Mouse (Mus musculus): ENCODE measurements around the gene Ube2m.
A peak's percentile ranks its signal among the peaks of the same experiment; 100 is the strongest.

Ube2m gene

DNA sequence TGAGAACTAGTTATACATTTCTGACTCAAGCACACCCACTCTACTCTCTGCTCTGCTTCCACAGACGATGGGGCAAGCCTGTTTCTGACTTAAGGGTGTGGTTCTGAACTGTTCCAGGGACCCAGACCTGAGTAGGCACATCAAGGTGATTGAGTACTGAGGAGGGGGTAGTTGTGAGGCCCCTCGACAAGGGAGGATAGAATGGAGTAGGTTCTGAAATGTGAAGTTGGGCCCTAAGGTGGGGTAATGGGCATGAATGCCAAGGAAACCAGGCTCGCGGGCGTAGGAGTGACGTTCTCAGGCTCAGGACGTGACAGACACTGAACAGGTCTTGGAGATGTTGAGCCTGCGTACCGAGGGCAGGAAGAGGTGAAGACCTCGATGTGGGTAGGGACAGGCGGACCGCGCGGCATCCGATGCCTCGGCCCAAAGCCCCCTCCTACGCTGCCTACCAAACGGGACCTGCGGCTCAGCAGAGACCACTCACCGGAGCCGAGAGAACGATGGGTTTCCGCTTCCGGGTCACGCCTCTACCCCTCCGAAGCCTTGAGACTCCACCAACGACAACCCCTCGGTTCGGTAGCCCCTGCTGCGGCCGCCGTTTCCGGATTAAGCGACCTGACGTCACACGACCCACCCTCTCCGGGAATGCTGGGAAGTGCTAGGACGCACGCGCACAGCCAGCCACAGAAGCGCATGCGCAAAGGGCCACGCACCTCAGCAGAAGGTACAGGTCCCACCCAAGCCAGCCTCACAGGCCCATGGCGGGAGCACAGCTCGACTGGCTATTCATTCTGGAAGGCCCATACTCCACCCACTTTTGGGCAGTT, 3.7 kb downstream of the Ube2m start, which contains the start of gene Chmp2a:
Gene Chmp2a, minus strand, starts transcription at position 660 of the 830 bp plus-strand sequence.
- DNase-seq (ENCODE audit: low read depth, low spot score) = peak; percentile 95

DNA sequence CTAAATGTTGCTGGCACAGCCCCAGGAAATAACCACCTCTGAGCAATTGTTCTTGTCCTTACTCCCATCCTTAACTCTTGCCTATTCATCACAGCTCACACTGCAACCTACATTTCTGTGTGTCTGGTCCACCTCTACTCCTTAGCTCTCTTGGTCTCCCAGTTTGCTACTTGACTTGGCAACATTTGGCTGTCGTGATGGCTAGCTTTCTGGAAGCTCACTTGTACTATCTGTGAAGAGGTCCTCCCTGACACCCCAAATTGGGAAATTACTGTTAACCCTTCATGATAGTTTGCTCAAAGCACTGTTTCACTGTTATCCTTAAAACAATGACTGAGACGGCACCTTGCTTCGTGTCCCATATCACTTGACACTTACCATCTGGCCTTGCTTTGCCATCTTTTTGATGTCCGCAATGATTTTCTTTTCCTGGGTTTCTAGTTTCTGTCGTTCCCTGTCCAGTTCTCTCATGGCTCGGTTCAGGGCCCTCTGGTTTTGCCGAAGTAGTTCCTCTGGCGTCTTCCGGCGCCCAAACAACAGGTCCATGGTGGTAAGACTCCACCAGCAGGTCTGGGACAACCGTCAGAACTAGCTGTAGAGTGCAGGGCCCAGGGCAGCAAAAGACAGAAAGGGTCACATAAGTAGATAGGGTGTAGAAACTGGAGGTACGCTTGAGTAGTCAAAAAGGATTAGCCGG, 4.5 kb downstream of the Ube2m start:
- no peak for DNase-seq (ENCODE audit: low read depth, low spot score)

DNA sequence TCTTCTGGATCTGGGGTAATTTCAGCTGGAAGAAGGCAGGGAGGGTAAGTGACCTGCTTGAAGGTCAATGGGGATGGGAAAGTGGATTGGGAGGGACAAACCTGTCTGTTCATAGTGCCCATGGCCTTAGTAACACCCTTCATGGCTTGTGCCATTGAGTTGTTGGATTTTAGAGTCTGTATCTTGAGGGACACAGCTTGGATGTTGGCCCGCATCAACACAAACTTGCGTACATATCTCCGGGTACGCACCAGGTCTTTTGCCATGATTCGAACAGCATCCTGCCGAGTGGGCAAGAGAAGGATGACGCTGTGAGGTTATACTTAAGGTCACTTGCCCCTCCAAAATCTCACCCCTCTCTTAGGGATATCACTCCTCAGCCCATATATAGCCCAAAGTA, 5.5 kb downstream of the Ube2m start:
- DNase-seq (ENCODE audit: low read depth, low spot score) = no peak

DNA sequence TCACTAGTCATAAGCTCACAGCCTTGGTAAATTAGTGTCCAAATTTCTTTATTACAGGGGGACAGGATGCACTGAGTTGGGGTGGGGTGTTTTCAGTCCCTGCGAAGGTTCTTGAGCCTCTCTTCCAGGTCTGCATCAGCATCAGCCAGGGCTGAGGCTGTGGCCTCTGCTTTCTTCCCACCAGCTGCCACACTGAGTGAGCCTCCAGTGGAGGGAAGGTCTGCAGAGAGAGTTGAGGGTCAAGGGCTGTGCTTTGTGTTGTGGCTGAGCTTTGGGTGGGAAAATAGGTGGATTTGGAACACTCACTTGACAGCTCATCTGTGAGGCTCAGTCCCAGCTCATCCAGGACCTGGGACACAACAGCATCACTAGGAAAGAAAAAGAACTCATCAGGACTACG, 6.1 kb downstream of the Ube2m start:
- DNase-seq (ENCODE audit: low read depth, low spot score) = no peak

DNA sequence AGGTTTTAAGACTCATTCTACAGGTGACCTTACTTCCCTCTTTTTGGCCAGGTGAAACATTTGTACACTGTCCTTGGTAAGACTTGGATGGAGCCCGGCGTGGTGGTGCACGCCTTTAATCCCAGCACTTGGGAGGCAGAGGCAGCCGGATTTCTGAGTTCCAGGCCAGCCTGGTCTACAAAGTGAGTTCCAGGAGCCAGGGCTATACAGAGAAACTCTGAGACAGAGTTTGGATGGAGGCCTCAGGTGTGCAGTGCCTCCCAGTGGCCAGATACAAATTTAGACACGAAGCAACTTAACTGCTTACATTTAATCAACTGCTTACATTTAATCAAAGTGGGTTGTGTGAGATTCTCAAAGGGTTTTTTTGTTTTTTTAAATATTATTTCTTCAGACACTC, 7.0 kb downstream of the Ube2m start:
- DNase-seq (ENCODE audit: low read depth, low spot score) = peak; percentile 45

DNA sequence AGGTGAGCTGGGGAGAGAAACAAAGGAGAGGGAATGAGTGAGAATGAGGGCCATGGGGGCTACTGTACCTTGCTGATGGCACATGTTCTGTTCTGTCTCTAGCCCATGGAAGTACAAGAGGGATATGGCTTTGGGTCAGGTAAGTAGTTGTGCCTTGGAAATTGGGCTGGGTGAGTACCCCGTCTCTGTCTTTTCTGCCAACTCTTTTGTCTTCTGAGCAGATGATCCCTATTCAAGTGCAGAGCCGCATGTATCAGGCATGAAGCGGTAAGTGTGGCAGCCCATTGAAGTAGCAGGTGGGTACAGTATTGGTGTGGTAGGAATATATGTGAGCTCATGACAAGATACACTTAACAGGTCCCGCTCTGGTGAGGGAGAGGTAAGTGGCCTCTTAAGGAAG, 9.1 kb downstream of the Ube2m start:
- DNase-seq (ENCODE audit: low read depth, low spot score) = no peak

DNA sequence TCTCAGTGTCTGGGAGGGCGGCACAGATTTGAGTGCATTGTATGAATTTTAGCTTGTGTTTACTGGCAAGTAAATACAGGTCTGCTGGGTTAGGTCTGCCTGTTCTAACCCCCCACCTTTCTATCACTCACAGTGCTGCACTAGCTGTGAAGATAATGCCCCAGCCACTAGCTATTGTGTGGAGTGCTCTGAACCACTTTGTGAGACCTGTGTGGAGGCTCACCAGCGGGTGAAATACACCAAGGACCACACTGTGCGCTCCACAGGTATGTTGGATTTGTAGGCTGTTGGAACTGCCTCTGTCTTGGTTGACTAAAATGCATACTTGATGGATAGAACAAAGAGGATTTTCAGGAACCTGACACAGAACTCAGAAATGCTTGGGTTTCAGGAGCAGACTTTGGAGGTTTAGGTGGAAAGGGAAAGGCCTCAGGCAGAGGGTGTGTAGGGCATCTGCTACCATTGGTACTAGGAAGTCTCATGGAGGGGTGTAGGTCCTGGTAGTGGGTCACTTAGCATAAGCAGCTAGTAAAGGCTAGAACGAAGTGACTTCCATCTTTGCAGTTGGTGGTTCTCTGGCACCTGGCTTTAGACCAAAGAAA, 12.5 kb downstream of the Ube2m start:
- no peak for DNase-seq (ENCODE audit: low read depth, low spot score)

DNA sequence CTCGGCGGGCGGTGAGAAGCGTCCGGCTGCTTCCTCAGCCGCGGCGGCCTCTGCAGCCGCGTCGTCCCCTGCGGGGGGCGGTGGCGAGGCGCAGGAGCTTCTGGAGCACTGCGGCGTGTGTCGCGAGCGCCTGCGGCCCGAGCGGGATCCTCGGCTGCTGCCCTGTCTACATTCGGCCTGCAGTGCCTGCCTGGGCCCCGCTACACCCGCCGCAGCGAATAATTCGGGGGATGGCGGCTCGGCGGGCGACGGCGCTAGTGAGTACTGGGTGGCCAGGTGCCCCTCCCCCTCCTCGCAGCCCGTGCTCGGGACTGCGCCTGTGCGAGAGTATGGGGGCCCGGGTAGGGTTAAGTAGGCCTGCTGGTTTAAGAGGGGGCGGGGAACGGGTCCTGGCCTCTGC, 13.3 kb downstream of the Ube2m start:
- DNase-seq (ENCODE audit: low read depth, low spot score) = peak; percentile 77

DNA sequence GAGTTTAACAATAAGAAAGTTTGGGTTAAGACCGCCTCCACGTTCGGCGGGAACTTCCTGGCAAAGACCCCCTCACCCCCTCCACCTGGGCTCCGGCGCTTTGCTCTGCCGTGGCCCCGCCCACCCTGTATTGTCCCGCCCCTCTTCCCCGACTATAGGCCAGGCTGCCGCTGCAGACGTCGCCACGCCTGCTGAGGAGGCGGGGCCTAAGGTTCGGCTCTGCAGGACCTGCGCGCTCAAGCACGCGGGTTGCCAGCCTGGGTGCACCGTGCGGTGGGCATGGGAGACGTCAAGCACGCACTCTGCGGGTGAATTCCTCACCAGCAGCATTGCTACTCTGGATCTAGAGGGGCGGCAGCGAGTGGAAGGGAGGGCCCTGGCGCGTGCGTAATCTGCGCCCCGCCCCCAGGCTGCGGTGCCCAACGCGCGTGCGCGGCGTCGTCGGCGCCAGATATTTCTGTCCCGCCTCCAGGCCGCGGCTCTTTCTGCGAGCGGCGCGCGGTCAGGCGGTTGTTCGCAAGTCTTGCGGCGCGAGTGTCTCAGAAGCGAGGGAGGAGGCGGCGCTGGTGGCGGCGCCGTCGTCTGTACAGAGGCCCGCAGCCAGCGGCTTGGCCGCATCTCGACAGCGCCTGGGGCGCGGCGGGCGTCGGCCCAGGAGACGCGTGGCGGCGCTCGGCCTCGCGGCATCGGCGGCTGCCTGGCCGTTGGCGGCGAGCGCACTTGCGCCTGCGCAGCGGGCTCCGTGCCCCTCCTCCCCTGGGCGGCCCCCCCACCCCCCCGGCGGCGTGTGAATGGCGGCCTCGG, 13.9 kb downstream of the Ube2m start:
- DNase-seq (ENCODE audit: low read depth, low spot score) = peak; percentile 96

DNA sequence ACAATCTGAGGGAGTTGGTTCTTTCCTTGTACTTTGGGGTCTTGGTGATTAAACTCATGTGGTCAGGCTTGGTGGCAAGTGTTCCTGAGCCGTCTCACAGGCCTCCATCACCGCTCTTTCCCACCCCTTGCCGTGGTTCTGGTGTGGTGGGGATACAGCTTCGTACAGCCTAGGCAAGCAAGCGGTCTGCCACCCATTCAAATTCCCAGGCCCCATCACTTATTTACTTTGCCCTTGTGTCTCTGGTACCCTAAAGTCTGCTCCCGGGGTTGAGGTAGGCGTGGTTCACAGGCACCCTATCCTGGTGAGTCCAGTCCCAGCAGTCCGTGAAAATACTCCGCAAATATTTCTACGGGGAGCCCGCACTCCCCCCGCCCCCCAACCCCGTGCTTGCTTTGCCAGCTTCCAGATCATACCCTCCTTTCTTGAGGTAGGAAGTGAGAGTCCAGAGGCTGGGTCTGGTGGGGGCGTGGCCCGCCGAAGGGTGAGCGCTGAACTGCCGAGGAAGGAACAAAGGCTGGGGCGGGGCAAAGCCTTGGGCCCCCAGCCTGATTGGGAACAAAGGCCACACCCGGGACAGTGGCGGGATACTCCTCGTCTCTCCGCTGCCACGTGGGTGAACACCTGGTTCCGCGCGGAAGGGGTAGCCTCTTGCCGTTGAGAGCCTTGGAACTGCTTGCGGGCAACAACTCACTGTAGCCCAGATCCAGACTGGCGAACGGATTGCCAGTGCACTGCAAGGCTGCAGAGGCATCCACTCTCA, 15.1 kb downstream of the Ube2m start:
- DNase-seq (ENCODE audit: low read depth, low spot score) = peak; percentile 81

DNA sequence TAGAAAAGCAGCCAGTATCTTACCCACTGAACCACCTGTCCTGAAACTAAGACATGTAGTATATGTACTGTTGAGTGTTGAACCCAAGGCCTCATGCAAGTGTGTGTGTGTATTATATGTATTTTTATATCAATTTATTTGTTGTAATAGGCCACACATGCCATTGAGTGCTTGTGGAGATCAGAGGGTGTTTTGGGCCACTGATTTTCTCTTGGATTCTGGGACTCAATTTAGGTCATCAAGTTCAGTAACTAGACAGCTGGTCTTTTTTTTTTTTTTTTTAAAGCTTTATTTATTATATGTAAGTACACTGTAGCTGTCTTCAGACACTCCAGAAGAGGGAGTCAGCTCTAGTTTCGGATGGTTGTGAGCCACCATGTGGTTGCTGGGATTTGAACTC, 22.9 kb downstream of the Ube2m start:
- no peak for DNase-seq (ENCODE audit: low read depth, low spot score)

DNA sequence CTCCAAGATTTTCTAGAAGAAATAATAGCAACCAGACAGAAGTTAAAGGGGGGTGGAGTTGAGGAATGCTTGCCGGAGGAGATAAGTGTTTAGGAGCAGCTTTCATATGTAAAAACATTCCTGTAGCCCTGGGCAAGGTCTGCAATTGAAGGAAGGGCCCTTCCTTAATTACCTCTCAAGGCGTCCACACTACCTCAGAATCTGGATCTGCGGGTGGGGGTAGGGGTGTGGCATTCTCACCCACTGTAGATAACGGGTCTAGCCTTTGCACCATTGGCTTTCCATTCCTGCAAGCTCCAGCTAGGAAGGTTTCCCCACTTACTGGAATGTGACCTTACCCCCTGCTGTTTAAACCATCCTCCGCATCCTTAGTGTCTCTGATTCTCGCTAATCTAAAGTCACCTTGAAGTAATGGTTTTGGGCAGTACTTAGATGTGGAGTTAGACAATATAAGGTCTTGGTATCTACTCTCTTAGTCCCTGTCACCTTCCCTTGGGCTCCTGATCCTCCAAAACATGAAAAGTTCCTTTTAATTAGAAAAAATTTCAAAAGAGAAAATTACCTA, 23.7 kb downstream of the Ube2m start:
- DNase-seq (ENCODE audit: low read depth, low spot score) = no peak

DNA sequence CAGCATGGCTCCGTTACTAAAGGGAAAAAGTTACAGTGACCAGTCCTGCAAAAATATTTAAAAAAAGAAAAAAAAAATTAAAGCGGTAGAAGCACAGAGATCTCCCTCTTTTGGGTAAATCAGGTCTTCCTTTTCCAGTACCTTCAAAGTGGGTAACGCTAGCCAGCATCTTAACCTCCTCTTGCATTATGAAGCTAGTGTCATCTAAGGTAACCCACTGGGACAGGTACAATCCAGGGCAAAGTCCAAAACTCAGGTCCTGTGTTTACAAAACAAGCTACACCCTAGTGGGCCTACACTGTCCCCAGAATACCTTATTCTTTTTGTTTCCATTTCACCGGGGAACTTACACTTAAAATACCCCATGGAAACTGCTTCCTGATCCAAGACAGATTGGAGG, 24.4 kb downstream of the Ube2m start:
- DNase-seq (ENCODE audit: low read depth, low spot score) = no peak

DNA sequence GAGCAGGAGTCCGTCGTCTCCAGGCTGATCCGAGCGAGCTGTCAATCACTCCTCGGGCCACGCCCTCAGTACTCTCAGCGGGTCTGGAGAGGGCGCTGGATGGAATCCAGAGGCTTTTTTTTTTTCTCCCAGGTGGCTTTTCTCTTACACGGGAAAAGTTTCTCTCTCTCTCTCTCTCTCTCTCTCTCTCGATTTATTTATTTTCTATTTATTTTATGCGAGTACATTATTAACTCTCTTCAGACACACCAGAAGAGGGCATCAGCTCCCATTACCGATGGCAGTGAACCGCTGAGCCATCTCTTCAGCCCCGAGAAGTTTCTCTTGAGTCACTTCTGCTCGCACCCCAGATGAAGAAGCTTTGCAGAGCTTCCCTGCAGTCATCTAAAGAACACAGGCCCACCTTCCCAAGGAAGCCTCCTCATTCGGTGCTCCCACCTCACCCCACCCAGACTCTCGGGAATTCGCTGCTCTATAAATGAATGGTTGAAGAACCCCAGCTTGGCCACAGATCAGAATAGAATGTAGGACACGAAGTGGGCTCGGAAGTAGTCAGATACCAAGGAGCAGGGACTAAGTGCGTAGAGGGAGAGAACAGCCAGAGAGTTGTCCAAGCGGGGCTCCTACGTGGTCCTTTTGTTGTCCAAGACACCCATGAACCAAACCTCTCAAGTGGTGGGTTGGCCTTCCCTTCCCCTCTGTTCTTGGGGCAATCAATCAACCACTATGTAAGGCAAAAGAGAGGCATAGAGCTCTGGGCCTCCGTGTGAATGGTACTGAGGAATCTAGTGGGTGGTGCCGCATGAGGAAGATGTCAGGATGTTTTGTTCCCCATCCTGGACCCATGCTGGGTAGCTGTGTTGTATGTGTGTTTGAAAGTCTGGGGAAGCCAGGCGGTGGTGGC, 27.8 kb downstream of the Ube2m start, which contains the start of gene Zbtb45:
Gene Zbtb45, minus strand, starts transcription at position 30 of the 904 bp plus-strand sequence.
- no peak for DNase-seq (ENCODE audit: low read depth, low spot score)

DNA sequence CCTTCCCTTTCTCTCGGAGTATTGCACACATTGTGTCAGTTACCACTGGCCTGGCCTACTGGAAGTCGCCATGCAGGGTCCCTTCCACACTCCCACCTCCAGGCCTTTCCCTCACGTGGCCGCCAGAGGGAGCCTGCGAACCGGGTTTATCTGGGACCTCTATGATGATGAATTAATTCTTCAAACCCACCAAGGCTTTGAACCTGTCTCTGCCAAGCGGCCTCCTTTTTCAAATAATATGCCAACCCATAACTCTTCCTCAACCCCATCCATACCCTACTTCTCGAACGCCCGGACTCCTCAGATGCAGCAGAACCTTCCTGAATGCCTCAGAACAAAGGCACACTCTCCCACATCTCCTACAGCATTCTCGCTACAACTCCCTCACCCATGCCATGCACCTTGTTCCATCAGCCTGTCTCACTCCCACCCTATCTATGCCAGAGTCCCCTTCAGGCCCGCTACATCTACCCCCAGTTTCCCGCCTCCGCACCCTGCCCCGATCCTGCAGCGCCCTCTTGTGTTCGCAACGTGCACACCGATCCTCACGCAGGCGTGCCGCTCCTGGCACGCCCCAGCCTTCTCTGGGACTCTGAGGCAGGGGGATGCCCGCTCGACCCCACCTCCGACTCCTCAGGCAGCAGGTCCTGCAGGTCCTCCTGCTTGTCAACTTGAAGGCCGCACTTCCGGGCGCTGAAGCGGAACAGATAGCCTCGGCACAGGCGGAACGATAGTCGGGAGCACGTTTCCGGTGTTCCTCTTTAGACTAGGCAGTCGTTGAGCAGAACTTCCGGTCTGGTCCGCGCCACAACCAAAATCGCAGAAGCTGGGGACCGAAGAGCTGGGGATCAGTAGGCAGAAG, 28.7 kb downstream of the Ube2m start:
- peak; percentile 93 for DNase-seq (ENCODE audit: low read depth, low spot score)

DNA sequence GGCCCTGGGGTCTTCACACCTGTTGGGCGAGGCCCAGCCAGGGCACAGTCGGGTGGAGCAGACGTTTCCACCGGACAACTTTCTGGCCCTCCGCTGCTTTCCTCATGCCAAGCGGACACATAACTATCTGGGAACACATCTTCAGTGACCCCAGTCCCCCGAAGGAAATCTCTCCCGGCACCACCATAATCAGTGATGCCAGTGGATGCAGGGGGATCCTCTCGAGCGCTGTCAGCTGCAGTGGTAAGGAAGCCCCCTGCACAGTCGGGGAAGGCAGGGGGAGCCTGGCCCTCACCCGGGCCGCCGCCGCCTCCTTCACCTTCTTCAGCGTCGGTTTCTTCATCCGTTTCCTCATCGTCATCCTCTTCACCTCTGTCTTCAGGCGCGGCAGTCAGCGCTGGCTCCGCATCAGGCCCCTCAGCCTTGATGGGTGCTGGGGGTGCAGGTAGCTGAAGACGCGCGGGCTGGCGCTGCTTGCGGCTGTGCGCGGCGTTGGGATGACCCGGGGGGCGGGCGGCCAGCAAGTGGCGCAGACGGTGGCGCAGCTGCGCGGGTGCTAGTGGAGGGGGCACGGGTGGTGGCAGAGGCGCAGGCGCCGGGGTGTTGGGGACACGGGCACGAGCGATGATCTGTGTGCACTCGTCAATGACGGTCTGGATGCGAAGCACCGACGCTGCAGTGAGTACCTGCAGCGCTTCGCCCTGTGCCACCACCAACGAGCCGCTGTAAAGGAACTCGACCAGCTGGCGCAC, 30.6 kb downstream of the Ube2m start:
- no peak for DNase-seq (ENCODE audit: low read depth, low spot score)

DNA sequence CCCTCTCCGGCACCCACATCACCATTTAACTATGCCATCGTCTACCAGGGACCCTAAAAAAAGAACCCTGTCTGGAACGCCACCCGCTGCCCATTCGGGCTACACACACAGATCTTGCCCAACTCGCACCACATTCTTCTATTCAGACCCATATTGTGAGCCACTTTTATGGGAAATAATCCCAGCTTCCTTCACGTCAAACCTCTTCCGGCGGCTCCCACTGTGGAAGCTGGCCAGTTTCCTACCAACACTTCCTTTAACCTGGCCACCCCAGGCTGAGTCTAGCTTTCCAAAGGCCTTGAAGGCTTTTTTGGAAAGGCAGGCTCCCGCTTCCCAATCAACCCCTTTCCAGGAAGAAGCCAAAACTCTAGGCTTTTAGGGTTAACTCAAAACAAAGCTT, 31.5 kb downstream of the Ube2m start:
- DNase-seq (ENCODE audit: low read depth, low spot score) = no peak

DNA sequence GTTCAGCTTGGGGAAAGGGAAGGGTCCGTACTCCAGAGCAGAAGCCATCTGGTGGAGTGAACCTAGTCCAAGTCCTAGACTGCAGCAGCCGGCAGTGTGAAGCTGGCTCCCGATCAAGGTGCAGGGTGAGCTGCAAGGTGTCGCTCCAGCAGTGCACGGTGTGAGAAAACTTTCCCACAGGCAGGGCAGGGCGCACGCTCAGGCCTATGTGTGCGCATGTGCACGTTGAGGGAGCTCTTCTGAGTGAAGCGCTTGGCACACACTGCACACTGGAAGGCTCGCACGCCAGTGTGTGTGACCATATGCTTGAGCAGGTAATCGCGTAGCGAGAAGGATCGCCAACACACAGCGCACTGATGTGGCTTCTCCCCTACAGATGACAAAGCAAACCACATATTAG, 32.1 kb downstream of the Ube2m start:
- no peak for DNase-seq (ENCODE audit: low read depth, low spot score)
